Mouse (Mus musculus): ENCODE measurements at regions not wholly inside any gene's neighbourhood (a gene's known extent, or its start where the extent isn't known, plus 50 kb on each side); places are given as distances from the start of the nearest gene placed in this dataset.

GRCm38 (mm10) chr8:103907662-103908061 lies 193.8 kb upstream of the Cdh5 start:
- Histone ChIP-seq H3K4me3 (replicated peaks; ENCODE audit: control insufficient read depth, low read depth, low read length) (no peak overlapping the region), H3K4me1 (ENCODE audit: control insufficient read depth, insufficient read depth, low read length) (no peaks in the 10 kb centered on the region), H3K27ac (ENCODE audit: control insufficient read depth, insufficient read depth, low read depth, low read length, poor library complexity) (no peak overlapping the region)
- TF ChIP-seq CTCF (IDR thresholded peaks at IDR 0.05; ENCODE audit: control insufficient read depth, insufficient read depth, low read length), result no peak
- WGBS, result 81% methylated on average over 4 of the region's 4 CpGs

GRCm38 (mm10) chr8:103911287-103912015 lies 190.0 kb upstream of the Cdh5 start:
- no peaks in the 10 kb centered on the region for H3K4me1 ChIP-seq (ENCODE audit: control insufficient read depth, insufficient read depth, low read length)
- no peak overlapping the region for H3K4me3 ChIP-seq (replicated peaks; ENCODE audit: control insufficient read depth, low read depth, low read length)
- no peak for TF ChIP-seq CTCF (IDR thresholded peaks at IDR 0.05; ENCODE audit: control insufficient read depth, insufficient read depth, low read length)
- no peak for TF ChIP-seq POLR2A (IDR thresholded peaks at IDR 0.05; ENCODE audit: borderline replicate concordance, control insufficient read depth, low read depth, low read length)
- no peak overlapping the region for H3K27ac ChIP-seq (ENCODE audit: control insufficient read depth, insufficient read depth, low read depth, low read length, poor library complexity)
- 75% methylated on average over 2 of the region's 2 CpGs for WGBS

GRCm38 (mm10) chr8:103912983-103913926 lies 188.2 kb upstream of the Cdh5 start:
- WGBS, result 80% methylated on average over 9 of the region's 9 CpGs
- Histone ChIP-seq H3K4me3 (replicated peaks; ENCODE audit: control insufficient read depth, low read depth, low read length) (no peak overlapping the region), H3K27ac (ENCODE audit: control insufficient read depth, insufficient read depth, low read depth, low read length, poor library complexity) (no peak overlapping the region), H3K4me1 (ENCODE audit: control insufficient read depth, insufficient read depth, low read length) (no peaks in the 10 kb centered on the region)
- TF ChIP-seq POLR2A (IDR thresholded peaks at IDR 0.05; ENCODE audit: borderline replicate concordance, control insufficient read depth, low read depth, low read length) (no peak), CTCF (IDR thresholded peaks at IDR 0.05; ENCODE audit: control insufficient read depth, insufficient read depth, low read length) (no peak)

GRCm38 (mm10) chr8:103913927-103914640 lies 187.3 kb upstream of the Cdh5 start:
- Histone ChIP-seq H3K4me1 (ENCODE audit: control insufficient read depth, insufficient read depth, low read length) (no peaks in the 10 kb centered on the region), H3K4me3 (replicated peaks; ENCODE audit: control insufficient read depth, low read depth, low read length) (no peak overlapping the region), H3K27ac (ENCODE audit: control insufficient read depth, insufficient read depth, low read depth, low read length, poor library complexity) (no peak overlapping the region)
- whole genome bisulfite sequencing, result 57% methylated on average over 6 of the region's 6 CpGs
- TF ChIP-seq CTCF (IDR thresholded peaks at IDR 0.05; ENCODE audit: control insufficient read depth, insufficient read depth, low read length) (no peak), POLR2A (IDR thresholded peaks at IDR 0.05; ENCODE audit: borderline replicate concordance, control insufficient read depth, low read depth, low read length) (no peak)

- TF ChIP-seq POLR2A (IDR thresholded peaks at IDR 0.05; ENCODE audit: borderline replicate concordance, control insufficient read depth, low read depth, low read length), result no peak
- TF ChIP-seq CTCF (IDR thresholded peaks at IDR 0.05; ENCODE audit: control insufficient read depth, insufficient read depth, low read length), result no peak
Measured at GRCm38 (mm10) chr8:103919324-103919723, 182.1 kb upstream of the Cdh5 start.

GRCm38 (mm10) chr8:103921621-103922020 lies 179.8 kb upstream of the Cdh5 start:
- WGBS, result 74% methylated on average over 4 of the region's 4 CpGs
- Histone ChIP-seq H3K27ac (ENCODE audit: control insufficient read depth, insufficient read depth, low read depth, low read length, poor library complexity) (no peak overlapping the region), H3K4me3 (replicated peaks; ENCODE audit: control insufficient read depth, low read depth, low read length) (no peak overlapping the region), H3K4me1 (ENCODE audit: control insufficient read depth, insufficient read depth, low read length) (no peaks in the 10 kb centered on the region)
- no peak for TF ChIP-seq CTCF (IDR thresholded peaks at IDR 0.05; ENCODE audit: control insufficient read depth, insufficient read depth, low read length)
- TF ChIP-seq POLR2A (IDR thresholded peaks at IDR 0.05; ENCODE audit: borderline replicate concordance, control insufficient read depth, low read depth, low read length), result no peak

More at GRCm38 (mm10) chr8:103919324-103919723, 182.1 kb upstream of the Cdh5 start:
- H3K4me1 ChIP-seq (ENCODE audit: control insufficient read depth, insufficient read depth, low read length), result no peaks in the 10 kb centered on the region
- WGBS, result 58% methylated on average over 3 of the region's 3 CpGs
- H3K27ac ChIP-seq (ENCODE audit: control insufficient read depth, insufficient read depth, low read depth, low read length, poor library complexity), result no peak overlapping the region
- H3K4me3 ChIP-seq (replicated peaks; ENCODE audit: control insufficient read depth, low read depth, low read length), result no peak overlapping the region

- no peaks in the 10 kb centered on the region for H3K4me1 ChIP-seq (ENCODE audit: control insufficient read depth, insufficient read depth, low read length)
- TF ChIP-seq CTCF (IDR thresholded peaks at IDR 0.05; ENCODE audit: control insufficient read depth, insufficient read depth, low read length) (no peak), POLR2A (IDR thresholded peaks at IDR 0.05; ENCODE audit: borderline replicate concordance, control insufficient read depth, low read depth, low read length) (no peak)
- H3K4me3 ChIP-seq (replicated peaks; ENCODE audit: control insufficient read depth, low read depth, low read length), result no peak overlapping the region
- no peak overlapping the region for H3K27ac ChIP-seq (ENCODE audit: control insufficient read depth, insufficient read depth, low read depth, low read length, poor library complexity)
- 71% methylated on average over 2 of the region's 2 CpGs for WGBS
Measured at GRCm38 (mm10) chr8:103922746-103923145, 178.7 kb upstream of the Cdh5 start.

GRCm38 (mm10) chr8:103932681-103933080 lies 168.7 kb upstream of the Cdh5 start:
- 76% methylated on average over 1 of the region's 1 CpGs for WGBS
- Histone ChIP-seq H3K27ac (ENCODE audit: control insufficient read depth, insufficient read depth, low read depth, low read length, poor library complexity) (no peak overlapping the region), H3K4me3 (replicated peaks; ENCODE audit: control insufficient read depth, low read depth, low read length) (no peak overlapping the region), H3K4me1 (ENCODE audit: control insufficient read depth, insufficient read depth, low read length) (no peaks in the 10 kb centered on the region)
- TF ChIP-seq CTCF (IDR thresholded peaks at IDR 0.05; ENCODE audit: control insufficient read depth, insufficient read depth, low read length) (no peak), POLR2A (IDR thresholded peaks at IDR 0.05; ENCODE audit: borderline replicate concordance, control insufficient read depth, low read depth, low read length) (no peak)

Measured in bone marrow, adult 2 months (tissue).